9 mouse cellular contexts compared by ENCODE assay signal in genomic region chr6:40303379-40303778, GRCm38 (mm10). TPM values are rescaled to one million over a fixed set of nuclear protein-coding genes. Genes with fewer than 3 reads are reported as not detected.
DNase-seq lines count a peak whose midpoint lies in the region; ATAC-seq and TF ChIP-seq lines count a peak whose summit lies in the region.
"Had no signal": no experiment of that assay in that cellular context is flagged by ENCODE, and none has a peak within 500 bp of the region (broad histone marks: within the 10 kb centered on the region; RNA-seq: fewer than 3 reads in every experiment).

No protein-coding gene starts in this region.

- ATAC-seq in forebrain, embryonic 16.5 days, result peak; percentile 88
- ATAC-seq in monocyte, adult 5-6 weeks (replicated peaks; ENCODE audit: insufficient number of reproducible peaks, low FRiP score, low TSS enrichment, poor library complexity, severe bottlenecking), result no peak

- no peak overlapping the region for H3K4me3 ChIP-seq in forebrain, embryonic 16.5 days (replicated peaks; ENCODE audit: low read length)
- H3K4me3 ChIP-seq in lung, adult 2 months (replicated peaks; ENCODE audit: extremely low read depth, low read depth, low read length), result no peak overlapping the region
- H3K4me3 ChIP-seq: embryonic facial prominence, embryonic 12.5 days had no signal

- H3K36me3 ChIP-seq in forebrain, embryonic 16.5 days (ENCODE audit: control insufficient read depth, insufficient read depth), result no peaks in the 10 kb centered on the region
- H3K36me3 ChIP-seq: embryonic facial prominence, embryonic 12.5 days had no signal

- 13% methylated on average over 6 of the region's 6 CpGs for WGBS in forebrain, embryonic 16.5 days
- WGBS in lung, adult 2 months, result 12% methylated on average over 6 of the region's 6 CpGs

- H3K4me1 ChIP-seq in forebrain, embryonic 16.5 days (replicated peaks; ENCODE audit: control insufficient read depth, insufficient read depth, low read length), result no peaks in the 10 kb centered on the region
- H3K4me1 ChIP-seq in lung, adult 2 months (ENCODE audit: control insufficient read depth, insufficient read depth, low read length), result no peaks in the 10 kb centered on the region; the same call in 1 of the 2 replicates
- H3K4me1 ChIP-seq: embryonic facial prominence, embryonic 12.5 days had no signal

- no peaks in the 10 kb centered on the region for H3K9me3 ChIP-seq in forebrain, embryonic 16.5 days (ENCODE audit: control insufficient read depth, low read length)
- H3K9me3 ChIP-seq: embryonic facial prominence, embryonic 12.5 days had no signal

- H3K27me3 ChIP-seq in forebrain, embryonic 16.5 days (replicated peaks; ENCODE audit: control insufficient read depth, insufficient read depth, low read length), result no peaks in the 10 kb centered on the region
- H3K27me3 ChIP-seq: embryonic facial prominence, embryonic 12.5 days had no signal

- no peak for TF ChIP-seq POLR2A in lung, adult 2 months (IDR thresholded peaks at IDR 0.05; ENCODE audit: borderline replicate concordance, extremely low read depth, low read depth, low read length)

- peak; percentile 12 for DNase-seq in ovary, postnatal 36 days (ENCODE audit: low spot score)
- no peak for DNase-seq in ovary, postnatal 10 days (ENCODE audit: low spot score)
- DNase-seq in cerebellum, adult 11 months, result peak; percentile 61
- peak; percentile 67 for DNase-seq in kidney, postnatal 14 days
- peak; percentile 14 for DNase-seq in lung, adult 2 months
- peak; percentile 78 for DNase-seq in right cerebral cortex, postnatal 14 days

- no peak overlapping the region for H3K27ac ChIP-seq in forebrain, embryonic 16.5 days (ENCODE audit: low read length)
- H3K27ac ChIP-seq: embryonic facial prominence, embryonic 12.5 days had no signal

- TF ChIP-seq CTCF in lung, adult 2 months (IDR thresholded peaks at IDR 0.05; ENCODE audit: insufficient read depth, low read length), result no peak

- no peak overlapping the region for H3K4me2 ChIP-seq in forebrain, embryonic 16.5 days (ENCODE audit: low read length)
- H3K4me2 ChIP-seq: embryonic facial prominence, embryonic 12.5 days had no signal

- no peak overlapping the region for H3K9ac ChIP-seq in forebrain, embryonic 16.5 days (replicated peaks; ENCODE audit: low read depth, low read length)
- H3K9ac ChIP-seq: embryonic facial prominence, embryonic 12.5 days had no signal

RNA-seq across cellular contexts. Expression of gene Agk, which starts 21.6 kb away (rescaled TPM):
- polyA plus RNA-seq in forebrain, embryonic 16.5 days (2015; fragmentation: Nextera tagmentation; extraction: Ambion mirVana), result 60.4 and 64.0 TPM in 2 replicates
- polyA plus RNA-seq in lung, adult 2 months (2012; rRNA removed), result 7.7 and 10.2 TPM in 2 replicates
- 12.5 to 16.8 TPM (median 12.7 TPM) in 3 replicates for total RNA-seq in monocyte, adult 5-6 weeks (2017)
